Mouse (Mus musculus): ENCODE measurements around the gene Rsad1.
A peak's percentile ranks its signal among the peaks of the same experiment; 100 is the strongest.

The Rsad1 gene

GRCm38 (mm10) chr11:94548041-94548784 is 842 bp downstream of the Rsad1 start:
- peak; percentile 19 to 26 for DNase-seq (ENCODE audit: low spot score in 2 of 2)

DNA sequence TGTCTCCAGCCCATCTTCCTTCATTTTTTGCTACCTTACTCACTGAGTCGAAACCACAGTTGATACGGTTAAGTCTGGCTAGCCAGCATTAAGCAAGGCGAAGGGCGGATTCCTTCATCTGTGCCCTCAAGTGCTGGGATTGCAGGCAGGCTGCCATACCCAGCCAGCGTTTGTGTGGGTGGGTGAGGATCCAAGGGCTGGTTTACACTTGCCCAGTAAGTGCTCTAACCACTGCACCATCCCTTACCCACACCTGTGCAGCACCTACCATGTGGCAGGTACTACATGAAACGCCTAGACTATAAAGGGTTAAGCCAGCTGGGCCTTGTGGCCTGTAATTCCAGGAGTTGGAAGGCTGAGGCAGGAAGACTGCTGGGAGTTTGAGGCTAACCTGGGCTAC is 1.8 kb downstream of the Rsad1 start:
- DNase-seq (ENCODE audit: low spot score in 2 of 2), result no peak

GRCm38 (mm10) chr11:94546381-94546780 is 2.7 kb downstream of the Rsad1 start:
- no peak for DNase-seq (ENCODE audit: low spot score in 2 of 2)

DNA sequence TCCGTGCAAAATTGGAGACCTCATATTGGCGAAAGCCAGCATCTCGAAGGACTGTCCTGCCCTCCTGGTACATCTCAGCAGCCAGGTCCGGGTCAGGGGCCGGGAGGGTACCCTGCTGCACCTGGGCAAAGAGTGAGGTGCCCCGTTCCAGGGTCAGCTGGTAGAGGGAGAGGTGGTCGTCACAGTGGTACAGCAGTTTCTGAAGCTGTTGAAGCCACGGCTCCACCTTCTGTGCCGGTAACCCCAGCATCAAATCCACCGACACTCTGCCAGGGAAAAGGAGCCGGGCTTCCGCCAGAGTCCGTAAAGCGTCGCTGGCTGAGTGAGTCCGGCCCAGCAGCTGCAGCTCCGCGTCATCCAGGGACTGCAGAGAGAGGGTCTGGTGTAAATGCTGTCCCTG is 4.6 kb downstream of the Rsad1 start:
- no peak for DNase-seq (ENCODE audit: low spot score in 2 of 2)

- DNase-seq (ENCODE audit: low spot score in 2 of 2), result peak in 1 of 2 experiments; percentile 47
Observed at GRCm38 (mm10) chr11:94543932-94544331, 5.1 kb downstream of the Rsad1 start.

DNA sequence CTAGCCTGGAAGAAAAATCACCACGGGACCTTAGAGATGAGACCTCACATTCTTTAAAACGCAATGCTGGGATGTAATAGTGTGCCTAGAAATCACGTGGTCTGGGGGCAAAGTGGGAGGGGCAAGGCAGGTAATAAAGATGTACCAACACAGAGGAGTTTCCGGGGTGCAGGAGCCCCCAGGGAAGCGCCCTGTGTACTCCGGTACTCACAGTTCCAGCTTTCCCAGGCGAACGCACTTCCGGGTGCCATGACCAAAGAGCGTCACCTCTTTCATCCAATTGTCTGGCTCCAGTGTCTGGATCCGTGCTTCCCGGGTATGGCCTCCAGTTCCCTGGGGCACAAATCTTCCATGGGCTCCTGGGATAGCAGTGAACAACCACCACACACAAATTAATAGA is 5.7 kb downstream of the Rsad1 start:
- no peak for DNase-seq (ENCODE audit: low spot score in 2 of 2)

GRCm38 (mm10) chr11:94542400-94542799 is 6.7 kb downstream of the Rsad1 start:
- DNase-seq (ENCODE audit: low spot score in 2 of 2), result no peak

DNA sequence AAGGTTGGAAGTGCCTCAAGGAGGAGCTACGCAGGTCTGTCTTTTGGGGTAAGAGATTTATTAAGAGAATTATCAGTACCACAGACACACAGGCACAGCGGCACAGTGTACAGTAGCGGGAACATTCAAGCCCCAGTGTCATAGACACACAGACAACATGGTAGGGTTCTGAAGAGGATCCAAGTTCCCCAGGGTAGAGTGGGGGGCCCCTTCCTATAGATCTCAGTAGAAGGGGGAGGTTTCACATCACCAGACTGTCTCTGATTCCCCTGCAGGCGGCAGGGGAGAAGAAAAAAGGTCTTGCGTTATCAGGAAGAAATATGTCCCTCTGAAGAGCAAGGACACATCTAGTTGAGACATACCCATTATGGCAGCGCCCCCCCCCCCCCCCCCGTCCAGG is 9.3 kb downstream of the Rsad1 start:
- no peak for DNase-seq (ENCODE audit: low spot score in 2 of 2)

DNA sequence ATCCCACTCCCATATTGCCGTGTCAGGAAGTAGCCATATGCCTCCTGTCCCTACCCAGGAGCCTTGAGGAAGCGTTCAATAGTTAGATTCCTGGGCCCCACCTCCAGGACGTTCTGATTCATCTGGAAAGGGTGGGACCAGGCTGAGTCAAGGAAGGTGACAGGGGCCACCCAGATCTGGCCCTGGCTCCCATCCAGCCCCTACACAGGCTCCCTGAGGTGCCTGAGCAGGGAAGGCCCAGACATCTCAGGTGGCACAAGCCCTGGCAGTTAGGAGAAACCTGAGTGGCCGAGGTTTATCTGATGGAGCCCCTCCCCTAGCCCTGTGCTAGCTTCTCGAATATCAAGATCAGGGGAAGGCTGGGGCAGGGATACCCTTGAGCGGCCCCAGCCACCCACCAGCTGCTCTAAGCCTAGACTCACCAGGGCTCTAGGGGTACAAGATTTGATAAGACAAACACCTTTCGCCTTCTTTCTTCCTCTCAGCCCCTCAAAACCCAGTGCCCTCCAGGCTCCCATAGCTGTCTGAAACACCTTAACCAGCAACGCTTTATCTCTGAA is 10.2 kb downstream of the Rsad1 start:
- no peak for DNase-seq (ENCODE audit: low spot score in 2 of 2)

DNA sequence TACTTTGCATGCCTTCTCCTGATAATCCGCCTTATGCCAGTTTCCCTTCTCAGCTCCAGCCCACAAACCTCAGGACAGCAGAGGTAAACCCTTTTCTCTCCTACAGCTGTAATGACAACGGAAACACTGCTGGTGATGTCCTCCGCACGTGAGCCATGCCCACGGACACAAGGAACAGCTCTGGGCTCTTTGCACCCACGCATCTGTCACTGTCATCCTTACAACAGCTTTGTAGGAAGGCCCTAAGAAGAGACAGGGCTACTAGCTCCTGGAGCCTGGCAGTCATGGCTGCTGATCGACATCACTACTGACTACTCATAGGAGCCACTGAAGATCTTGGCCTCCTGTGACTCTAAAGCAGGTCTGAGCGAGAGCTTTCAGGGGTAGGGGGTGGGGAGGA is 15.9 kb downstream of the Rsad1 start:
- DNase-seq (ENCODE audit: low spot score in 2 of 2), result no peak

DNA sequence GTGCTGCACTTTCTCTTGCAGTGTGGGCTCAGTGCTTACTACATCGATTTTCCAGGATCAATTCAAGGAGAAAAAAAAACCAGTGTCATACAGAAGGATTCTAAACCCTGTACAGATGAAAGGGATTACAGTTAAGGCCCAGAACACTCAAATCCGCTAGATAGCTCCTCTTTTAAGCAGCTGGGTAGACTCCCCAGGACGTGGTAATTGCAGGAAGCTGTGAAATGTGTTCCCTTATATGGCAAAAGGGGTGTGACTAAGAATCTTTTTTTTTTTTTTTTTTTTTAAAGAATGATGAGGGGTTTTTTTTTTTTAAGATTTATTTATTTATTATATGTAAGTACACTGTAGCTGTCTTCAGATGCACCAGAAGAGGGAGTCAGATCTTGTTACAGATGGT is 20.2 kb downstream of the Rsad1 start:
- no peak for DNase-seq (ENCODE audit: low spot score in 2 of 2)

DNA sequence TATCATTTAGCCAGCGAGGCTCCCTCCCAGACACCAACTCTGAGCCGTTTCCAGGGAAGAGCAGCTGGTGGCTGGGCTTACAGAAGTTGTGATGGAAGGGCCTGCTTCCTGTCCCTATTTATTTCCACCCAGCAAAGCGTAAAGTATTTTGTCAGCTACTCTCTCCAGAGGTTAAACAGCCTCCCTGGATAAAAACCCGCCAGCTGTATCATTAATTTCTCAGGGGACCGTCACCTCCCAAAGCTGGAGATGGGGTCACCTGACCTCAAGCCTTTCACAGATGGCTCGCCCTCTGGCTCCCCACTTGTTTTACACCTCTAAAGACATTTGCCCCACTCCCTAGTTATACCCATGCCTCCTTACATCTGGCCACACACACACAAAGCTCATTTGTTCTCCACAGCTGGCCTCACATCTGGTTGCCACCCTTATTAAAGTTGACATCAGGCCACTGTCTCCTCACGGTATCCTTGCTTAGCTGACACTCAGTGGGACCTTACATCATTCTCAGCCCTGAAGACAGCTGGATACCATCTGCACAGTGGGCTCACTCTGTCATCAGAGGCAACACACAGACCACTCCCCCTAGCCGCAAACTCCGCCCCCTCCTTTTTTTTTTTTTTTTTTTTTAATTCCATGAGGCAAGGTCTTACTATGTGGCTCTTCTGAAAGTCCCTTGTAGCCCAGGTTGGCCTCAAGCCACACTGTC is 22.7 kb downstream of the Rsad1 start:
- DNase-seq (ENCODE audit: low spot score in 2 of 2), result no peak

DNA sequence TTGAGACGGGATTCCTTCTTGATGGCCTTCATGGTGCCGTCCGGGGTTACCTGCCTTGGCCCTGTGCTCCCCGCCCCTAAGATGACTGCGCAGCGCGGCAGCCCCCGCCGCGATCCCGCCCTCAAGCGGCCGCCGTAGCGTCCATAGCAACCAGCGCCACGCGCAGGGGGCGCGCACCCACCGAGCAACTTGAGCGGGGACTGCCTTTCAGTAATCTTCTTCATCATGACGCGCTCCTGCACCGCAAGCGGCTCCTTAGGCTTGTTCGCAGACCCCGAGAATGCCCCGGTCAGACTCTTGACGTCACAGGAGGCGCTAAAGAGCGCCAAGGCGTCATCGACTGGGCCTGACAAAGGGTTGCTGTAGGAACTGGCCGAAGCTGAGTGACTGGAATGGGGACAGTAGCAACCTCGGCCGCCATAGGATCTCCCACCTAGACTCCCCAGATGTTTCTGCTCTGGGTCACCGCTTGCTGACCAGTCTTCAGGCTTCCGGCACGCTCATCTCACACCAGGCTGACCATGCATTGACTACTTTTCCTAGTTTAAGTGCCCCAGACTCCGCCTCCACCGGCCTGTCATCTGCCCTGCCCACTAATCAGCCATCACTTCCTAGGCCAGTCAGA is 27.7 kb downstream of the Rsad1 start, which contains the start of gene Mycbpap:
Gene Mycbpap, minus strand, starts transcription at position 524 of the 625 bp plus-strand sequence.
- peak in 1 of 2 experiments; percentile 21 for DNase-seq (ENCODE audit: low spot score in 2 of 2)

GRCm38 (mm10) chr11:94513452-94513851 is 35.6 kb downstream of the Rsad1 start:
- no peak for DNase-seq (ENCODE audit: low spot score in 2 of 2)

- DNase-seq (ENCODE audit: low spot score in 2 of 2), result no peak
Observed at GRCm38 (mm10) chr11:94508976-94509375, 40.1 kb downstream of the Rsad1 start.

GRCm38 (mm10) chr11:94501482-94501881 is 47.6 kb downstream of the Rsad1 start:
- no peak for DNase-seq (ENCODE audit: low spot score in 2 of 2)

DNA sequence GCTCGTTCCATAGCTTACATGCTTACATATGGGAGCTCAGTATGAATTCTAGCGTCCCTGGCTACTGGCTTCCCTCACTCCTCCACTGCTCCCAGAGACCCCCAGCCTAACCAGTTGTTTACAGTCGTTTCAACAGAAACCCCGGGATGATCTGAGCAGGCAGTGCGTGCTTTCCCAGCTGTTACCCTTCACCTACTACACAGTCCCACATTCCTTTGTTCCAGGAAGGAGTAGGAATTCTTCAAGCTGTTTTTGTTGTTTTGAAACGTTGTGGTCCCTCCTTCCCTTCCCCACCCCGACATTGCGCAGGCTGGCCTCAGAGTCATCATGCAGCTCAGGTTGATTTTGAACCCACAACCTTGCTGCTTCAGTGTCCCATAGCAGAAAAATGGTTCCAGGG is 48.7 kb downstream of the Rsad1 start:
- DNase-seq (ENCODE audit: low spot score in 2 of 2), result no peak

DNA sequence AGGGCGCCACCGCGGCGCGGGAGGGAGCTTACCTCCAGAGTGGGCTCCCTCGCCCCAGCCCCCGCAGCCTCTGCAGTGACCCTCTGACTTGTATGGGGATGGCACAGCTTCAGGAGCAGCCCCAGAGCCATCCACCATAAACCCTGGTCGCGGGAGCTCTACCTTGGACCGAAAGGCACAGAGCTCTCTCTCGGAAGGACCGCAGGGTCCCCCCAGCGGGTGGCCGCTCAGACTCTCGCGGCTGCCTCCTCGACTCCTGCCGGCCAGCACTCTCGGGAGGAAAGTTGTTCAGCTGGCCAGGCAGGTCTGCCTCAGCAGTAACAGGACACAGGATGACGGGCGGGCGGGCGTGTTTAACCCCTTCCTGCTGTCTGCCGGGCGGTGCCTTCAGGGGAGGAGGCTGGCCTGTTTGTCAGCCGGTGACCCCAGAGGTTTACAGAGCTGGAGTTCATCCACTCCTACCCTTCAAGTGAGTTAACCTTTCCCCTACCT is 49.3 kb downstream of the Rsad1 start, which contains the start of gene Epn3:
Gene Epn3, minus strand, starts transcription at position 314 of the 492 bp plus-strand sequence.
- no peak for DNase-seq (ENCODE audit: low spot score in 2 of 2)

- no peak for DNase-seq (ENCODE audit: low spot score in 2 of 2)
Observed at GRCm38 (mm10) chr11:94499035-94499434, 50.0 kb downstream of the Rsad1 start.

GRCm38 (mm10) chr11:94498093-94498996 is 50.7 kb downstream of the Rsad1 start:
- DNase-seq (ENCODE audit: low spot score in 2 of 2), result no peak

DNA sequence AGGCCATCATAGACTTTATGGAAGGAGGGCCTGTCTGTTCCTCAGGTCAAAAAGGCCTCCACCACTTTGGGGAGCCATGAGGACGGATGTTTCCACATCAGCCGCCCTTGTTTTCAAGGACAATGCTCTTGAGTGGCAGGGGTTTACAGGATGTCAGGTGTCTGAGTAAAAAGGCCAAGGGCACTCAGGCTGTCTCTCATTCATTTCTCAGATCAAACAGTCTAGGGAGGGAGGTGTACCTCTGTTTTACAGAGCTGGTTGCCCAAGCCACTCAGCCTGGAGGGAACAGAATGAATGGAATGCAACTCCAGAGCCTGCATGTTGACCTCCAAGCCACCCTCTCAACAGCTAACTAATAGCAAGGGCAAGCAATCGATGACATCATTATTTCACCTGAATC is 53.6 kb downstream of the Rsad1 start:
- no peak for DNase-seq (ENCODE audit: low spot score in 2 of 2)
